Mouse (Mus musculus) limb, embryonic 12.5 days (tissue): ENCODE results near the gene Ppp1r12b. TPM values are rescaled to one million over a fixed set of nuclear protein-coding genes. Genes with fewer than 3 reads are reported as not detected.

Experiments used
- ATAC-seq: fragments of 200-750 bp; cut with Nextera tagmentation; 2 replicates; pipeline ENCODE4 v1.8.0; 2017; ENCODE audit warnings: low read depth, moderate TSS enrichment; ENCODE audit not compliant: insufficient number of reproducible peaks, insufficient read depth, low FRiP score, low TSS enrichment
- H3K27ac ChIP-seq: fragments of 300-500 bp; sonication (generic); 2 replicates; pipeline ENCODE4 v1.5.1; 2016; ENCODE audit warnings: mild to moderate bottlenecking, moderate library complexity
- H3K27me3 ChIP-seq: fragments of 300-500 bp; sonication (generic); 2 replicates; pipeline ENCODE4 v1.6.1; 2016; ENCODE audit warnings: mild to moderate bottlenecking, moderate library complexity
- H3K36me3 ChIP-seq: fragments of 300-500 bp; sonication (generic); 2 replicates; pipeline ENCODE4 v1.6.1; 2016; ENCODE audit warnings: mild to moderate bottlenecking, moderate library complexity
- H3K4me1 ChIP-seq: fragments of 300-500 bp; sonication (generic); replicated peaks from 2 replicates; pipeline ENCODE4 v1.6.1; 2016
- H3K4me2 ChIP-seq: fragments of 300-500 bp; sonication (generic); 2 replicates; pipeline ENCODE4 v1.6.1; 2016; ENCODE audit warnings: mild to moderate bottlenecking, moderate library complexity
- H3K4me3 ChIP-seq: fragments of 300-500 bp; sonication (generic); replicated peaks from 2 replicates; pipeline ENCODE4 v1.5.1; 2016; ENCODE audit warnings: mild to moderate bottlenecking
- H3K9ac ChIP-seq: fragments of 300-500 bp; sonication (generic); replicated peaks from 2 replicates; pipeline ENCODE4 v1.6.1; 2016; ENCODE audit warnings: mild to moderate bottlenecking, moderate library complexity
- H3K9me3 ChIP-seq: fragments of 300-500 bp; sonication (generic); 2 replicates; pipeline ENCODE4 v1.6.1; 2016; ENCODE audit warnings: mild to moderate bottlenecking, moderate library complexity
- WGBS: fragments of 180-500 bp; shearing (Covaris S2); methylation state at CpG from one replicate; pipeline ENCODE4 v1.1.7; 2016; 5-methylcytosine and 5-hydroxymethylcytosine counted together
- polyA plus RNA-seq: library from polyadenylated mRNA; unstranded; fragments of >200 nt; fragmentation: Nextera tagmentation; extraction: Ambion mirVana; gene quantifications from 2 replicates; pipeline ENCODE4 v1.2.1, GENCODE M21; 2016

Gene Ppp1r12b
- polyA plus RNA-seq, 1 experiment from 2014 or later, result 7.7 TPM

DNA sequence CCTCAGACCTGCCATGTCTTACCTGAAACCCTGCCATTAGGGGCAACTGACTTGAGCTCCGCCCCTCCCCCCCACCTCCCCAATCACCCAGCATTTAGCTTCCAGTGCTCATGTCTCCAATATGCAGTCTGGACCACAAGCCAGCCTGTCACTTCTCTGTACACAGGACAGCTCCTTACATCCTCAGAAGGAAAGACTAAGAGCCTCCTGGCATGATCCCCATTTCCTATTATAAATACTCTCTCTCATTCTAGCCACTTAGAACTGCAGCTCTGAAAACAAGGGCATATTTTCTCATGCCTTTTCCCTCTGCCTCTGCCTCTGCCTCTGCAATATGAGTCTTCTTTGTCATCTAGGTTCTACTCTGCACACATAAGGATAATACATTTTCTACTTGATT is 159.7 kb downstream of the Ppp1r12b start:
- ATAC-seq, result no peak
- H3K4me1 ChIP-seq, result peaks cover under 1% of the 10 kb centered on the region

DNA sequence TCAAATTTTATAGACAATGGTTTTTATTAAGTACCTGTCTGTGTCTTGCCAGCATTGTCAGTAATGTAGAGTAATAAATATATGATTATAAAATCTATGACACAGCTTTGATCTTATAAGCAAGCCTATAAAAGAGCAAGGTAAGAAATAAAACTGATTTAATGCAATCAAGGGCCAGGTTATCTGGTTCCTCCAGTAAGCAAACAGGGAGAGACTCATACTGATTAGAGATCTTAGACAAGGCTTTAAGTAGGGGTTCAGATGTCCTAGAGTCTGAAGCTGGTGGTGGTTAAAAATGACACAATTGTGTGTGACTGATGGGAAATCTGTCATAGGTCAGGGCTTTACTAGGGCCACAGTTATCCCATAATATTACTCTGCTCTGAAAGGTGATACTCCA is 164.3 kb downstream of the Ppp1r12b start:
- Histone ChIP-seq H3K4me1 (peaks cover 15% of the 10 kb centered on the region), H3K27me3 (no peaks in the 10 kb centered on the region), H3K4me3 (no peak overlapping the region), H3K4me2 (no peak overlapping the region), H3K36me3 (no peaks in the 10 kb centered on the region), H3K9ac (no peak overlapping the region), H3K27ac (no peak overlapping the region), H3K9me3 (no peaks in the 10 kb centered on the region)
- no peak for ATAC-seq

More for the DNA sequence above, 159.7 kb downstream of the Ppp1r12b start:
- no peaks in the 10 kb centered on the region for H3K9me3 ChIP-seq
- H3K4me3 ChIP-seq, result no peak overlapping the region
- H3K27me3 ChIP-seq, result no peaks in the 10 kb centered on the region
- 94% methylated on average over 1 of the region's 1 CpGs for WGBS
- H3K36me3 ChIP-seq, result peaks cover 12% of the 10 kb centered on the region
- no peak overlapping the region for H3K4me2 ChIP-seq
- H3K9ac ChIP-seq, result no peak overlapping the region
- no peak overlapping the region for H3K27ac ChIP-seq

DNA sequence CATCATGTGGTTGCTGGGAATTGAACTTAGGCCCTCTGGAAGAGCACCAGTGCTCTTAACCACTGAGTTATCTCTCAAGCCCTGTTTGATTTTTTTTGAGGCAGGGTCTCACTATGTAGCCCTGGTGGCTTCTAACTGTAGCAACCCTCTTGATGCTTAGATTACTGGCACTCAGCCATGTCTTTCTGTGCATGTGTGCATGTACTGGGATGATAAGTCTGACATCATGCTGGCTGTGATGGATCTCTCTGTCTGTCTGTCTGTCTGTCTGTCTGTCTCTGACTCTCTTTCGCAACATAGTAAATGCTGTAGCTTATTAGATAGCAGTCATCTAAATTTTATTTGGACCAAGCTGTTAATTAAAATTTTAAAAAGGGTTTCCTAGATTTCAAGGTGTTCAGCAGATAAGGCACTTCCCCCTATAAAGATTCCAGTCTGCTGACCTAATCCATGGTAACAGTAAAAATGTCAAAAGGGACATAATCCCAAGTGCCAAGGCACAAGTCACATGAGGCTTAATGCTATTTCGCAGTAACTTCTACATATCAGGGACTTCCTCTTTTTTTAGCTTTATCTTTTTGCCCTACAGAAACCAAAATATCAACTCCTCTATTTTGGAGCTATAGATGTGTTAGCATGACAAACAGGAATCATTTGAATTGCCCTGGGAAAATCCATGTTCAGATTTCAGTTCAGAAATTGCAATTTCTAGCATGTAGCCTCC is 164.9 kb downstream of the Ppp1r12b start:
- WGBS, result 85% methylated on average over 2 of the region's 2 CpGs
- Histone ChIP-seq H3K9me3 (no peaks in the 10 kb centered on the region), H3K4me3 (no peak overlapping the region)

DNA sequence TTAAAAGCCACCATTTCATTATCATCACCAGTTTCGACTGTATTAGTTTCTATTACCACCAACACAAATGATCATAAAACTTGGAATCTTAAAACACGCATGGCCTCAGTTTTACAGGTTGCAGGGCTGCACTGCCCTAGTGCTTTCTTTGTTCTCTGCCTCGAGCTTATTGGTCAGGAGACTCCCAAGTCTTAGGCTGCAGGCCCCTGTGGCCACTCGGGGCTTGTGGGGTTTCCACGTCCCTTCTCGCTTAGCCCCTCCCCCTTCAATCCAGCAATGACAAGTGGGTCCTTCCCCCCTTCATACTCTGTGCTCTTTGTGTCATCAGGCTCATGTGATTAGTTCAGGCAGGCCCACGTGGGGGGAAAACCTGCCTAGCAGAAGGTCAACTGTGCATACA is 167.6 kb downstream of the Ppp1r12b start:
- ATAC-seq, result peak; percentile 47; the same call in 1 of the 2 replicates
- Histone ChIP-seq H3K9ac (no peak overlapping the region), H3K27me3 (no peaks in the 10 kb centered on the region), H3K4me1 (peaks cover 20% of the 10 kb centered on the region), H3K36me3 (no peaks in the 10 kb centered on the region), H3K27ac (peak overlapping the region; percentile 66; the same call in 1 of the 2 replicates), H3K4me3 (no peak overlapping the region), H3K4me2 (no peak overlapping the region), H3K9me3 (no peaks in the 10 kb centered on the region)
- 35% methylated on average over 7 of the region's 7 CpGs for WGBS

More for the DNA sequence above, 164.9 kb downstream of the Ppp1r12b start:
- Histone ChIP-seq H3K9ac (no peak overlapping the region), H3K27me3 (no peaks in the 10 kb centered on the region), H3K4me1 (peaks cover 15% of the 10 kb centered on the region), H3K36me3 (no peaks in the 10 kb centered on the region), H3K4me2 (no peak overlapping the region), H3K27ac (no peak overlapping the region)
- no peak for ATAC-seq

DNA sequence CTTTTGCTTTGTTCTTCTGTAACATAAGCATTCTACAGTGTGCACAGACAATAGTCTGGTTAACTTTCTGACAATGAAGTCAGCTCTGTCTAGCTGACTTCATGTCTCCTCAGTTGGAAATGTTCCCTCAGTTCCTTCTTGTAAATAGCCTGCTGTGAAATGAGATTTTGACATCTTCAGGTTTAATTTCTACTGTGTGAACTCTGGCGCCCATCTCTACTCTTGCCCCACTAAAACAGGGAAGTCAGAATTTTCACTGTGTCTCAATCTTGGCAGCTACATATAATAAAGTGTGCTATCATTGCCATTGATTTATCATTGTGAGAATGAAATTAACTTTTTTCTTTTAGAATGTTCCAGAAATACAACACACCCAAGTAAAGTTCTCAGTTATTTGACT is 170.8 kb downstream of the Ppp1r12b start:
- H3K9me3 ChIP-seq, result no peaks in the 10 kb centered on the region
- H3K36me3 ChIP-seq, result no peaks in the 10 kb centered on the region
- H3K4me1 ChIP-seq, result peaks cover 18% of the 10 kb centered on the region
- H3K9ac ChIP-seq, result no peak overlapping the region
- 91% methylated on average over 1 of the region's 1 CpGs for WGBS
- no peak overlapping the region for H3K27ac ChIP-seq
- H3K27me3 ChIP-seq, result no peaks in the 10 kb centered on the region
- H3K4me3 ChIP-seq, result no peak overlapping the region
- no peak for ATAC-seq
- no peak overlapping the region for H3K4me2 ChIP-seq

DNA sequence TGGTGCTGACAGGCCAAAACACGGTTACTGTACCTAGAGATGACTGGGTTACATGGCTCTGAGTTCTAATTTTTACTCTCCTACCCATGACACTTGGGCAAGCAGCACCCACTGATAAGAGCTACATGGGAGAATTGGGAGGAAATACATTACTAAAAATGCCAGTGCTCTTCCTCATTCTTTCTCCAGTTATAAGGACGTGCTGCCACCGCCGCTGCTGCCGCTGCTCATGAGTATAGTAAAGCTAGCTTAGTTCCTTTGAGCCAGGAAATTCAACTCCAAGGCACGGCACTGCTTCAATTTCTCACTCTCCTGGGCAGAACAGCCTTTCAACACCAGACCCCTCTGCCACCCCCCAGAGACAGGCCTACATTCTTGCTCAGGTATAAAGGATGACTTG is 171.3 kb downstream of the Ppp1r12b start:
- Histone ChIP-seq H3K4me2 (no peak overlapping the region), H3K27ac (no peak overlapping the region), H3K9me3 (no peaks in the 10 kb centered on the region), H3K4me3 (no peak overlapping the region), H3K27me3 (no peaks in the 10 kb centered on the region), H3K36me3 (no peaks in the 10 kb centered on the region), H3K9ac (no peak overlapping the region), H3K4me1 (peaks cover 18% of the 10 kb centered on the region)
- ATAC-seq, result no peak
- WGBS, result 66% methylated on average over 6 of the region's 6 CpGs

DNA sequence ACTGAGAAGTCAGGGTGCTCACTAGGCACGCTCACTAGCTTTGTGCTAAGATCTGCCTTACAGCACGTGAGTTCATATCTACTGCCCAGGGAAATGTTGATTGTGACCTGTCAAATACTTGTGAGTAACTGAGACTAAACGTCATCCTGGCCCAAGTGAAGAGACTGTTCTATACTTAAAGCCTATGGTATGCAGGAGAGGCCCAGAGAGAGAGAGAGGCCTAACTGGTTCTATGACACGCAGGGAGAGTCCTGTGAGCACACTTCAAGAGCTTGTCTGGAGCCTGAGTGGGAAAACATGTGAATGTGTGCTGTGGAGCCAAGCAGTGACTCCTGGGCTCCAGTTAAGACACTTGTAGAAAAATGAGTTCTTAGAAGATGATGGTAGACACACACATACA is 171.8 kb downstream of the Ppp1r12b start:
- Histone ChIP-seq H3K36me3 (no peaks in the 10 kb centered on the region), H3K27ac (no peak overlapping the region), H3K9me3 (no peaks in the 10 kb centered on the region), H3K9ac (no peak overlapping the region), H3K4me2 (no peak overlapping the region), H3K4me3 (no peak overlapping the region), H3K4me1 (peaks cover 18% of the 10 kb centered on the region), H3K27me3 (no peaks in the 10 kb centered on the region)
- ATAC-seq, result no peak
- 80% methylated on average over 4 of the region's 4 CpGs for WGBS

DNA sequence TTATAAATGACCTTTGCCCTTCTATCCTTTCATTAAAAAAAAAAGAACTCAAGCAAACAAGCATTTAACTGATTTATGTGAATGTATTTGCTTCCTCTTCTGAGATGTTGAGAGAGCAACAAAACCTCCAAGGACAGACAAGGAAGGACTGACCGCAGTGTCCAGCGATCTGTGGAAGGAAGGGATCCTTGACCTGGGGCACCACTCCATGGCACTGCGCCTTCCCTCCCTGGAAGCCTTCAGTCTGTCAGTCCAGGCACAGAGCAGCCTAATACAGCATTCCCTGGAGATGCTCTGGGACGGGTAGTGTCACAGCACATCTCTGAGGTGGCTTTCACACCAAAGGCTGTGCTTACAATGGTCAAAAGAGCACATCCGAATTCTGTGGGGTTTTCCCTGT is 172.9 kb downstream of the Ppp1r12b start:
- 90% methylated on average over 5 of the region's 5 CpGs for WGBS
- H3K27me3 ChIP-seq, result no peaks in the 10 kb centered on the region
- no peak overlapping the region for H3K4me3 ChIP-seq
- H3K4me1 ChIP-seq, result peaks cover 14% of the 10 kb centered on the region
- ATAC-seq, result no peak
- no peak overlapping the region for H3K4me2 ChIP-seq
- no peak overlapping the region for H3K27ac ChIP-seq
- H3K9ac ChIP-seq, result no peak overlapping the region
- no peaks in the 10 kb centered on the region for H3K36me3 ChIP-seq
- no peaks in the 10 kb centered on the region for H3K9me3 ChIP-seq

DNA sequence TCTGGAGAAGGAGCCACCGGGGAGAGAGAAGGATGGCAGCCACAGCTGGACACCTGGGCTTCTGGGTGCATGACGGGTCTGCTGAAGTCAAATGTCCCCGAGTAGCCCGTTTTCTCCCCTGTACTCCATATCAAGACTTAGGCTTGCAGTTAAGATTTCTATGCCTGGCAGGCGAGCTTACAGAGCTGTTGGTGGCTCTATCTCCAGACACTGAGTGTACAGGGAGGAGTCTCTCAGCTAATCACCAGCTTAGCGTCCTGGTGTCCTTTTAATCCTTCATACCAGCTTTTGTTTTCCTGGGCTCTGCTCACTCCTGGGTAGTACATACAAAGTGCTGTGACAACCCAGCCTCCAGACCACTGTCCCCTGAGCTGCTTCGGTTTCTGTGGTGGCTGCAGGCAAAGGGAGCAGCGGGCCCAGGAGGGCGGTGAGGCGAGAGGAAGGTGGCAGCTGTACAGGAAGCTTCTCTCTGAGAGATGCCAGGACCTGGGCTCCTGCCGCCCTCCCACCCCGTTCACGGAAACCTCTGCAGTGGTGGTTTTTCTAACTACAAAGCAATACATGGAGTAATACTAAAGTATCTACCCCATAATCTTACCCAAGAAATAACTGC is 177.7 kb downstream of the Ppp1r12b start:
- H3K27me3 ChIP-seq, result no peaks in the 10 kb centered on the region
- H3K36me3 ChIP-seq, result 0 out of 2 replicates have a peak, but pooled peaks cover 7% of the 10 kb centered on the region
- 58% methylated on average over 13 of the region's 13 CpGs for WGBS
- ATAC-seq, result no peak
- no peak overlapping the region for H3K4me2 ChIP-seq
- H3K9ac ChIP-seq, result no peak overlapping the region
- no peak overlapping the region for H3K4me3 ChIP-seq
- H3K4me1 ChIP-seq, result peaks cover 31% of the 10 kb centered on the region
- H3K9me3 ChIP-seq, result no peaks in the 10 kb centered on the region
- H3K27ac ChIP-seq, result no peak overlapping the region

DNA sequence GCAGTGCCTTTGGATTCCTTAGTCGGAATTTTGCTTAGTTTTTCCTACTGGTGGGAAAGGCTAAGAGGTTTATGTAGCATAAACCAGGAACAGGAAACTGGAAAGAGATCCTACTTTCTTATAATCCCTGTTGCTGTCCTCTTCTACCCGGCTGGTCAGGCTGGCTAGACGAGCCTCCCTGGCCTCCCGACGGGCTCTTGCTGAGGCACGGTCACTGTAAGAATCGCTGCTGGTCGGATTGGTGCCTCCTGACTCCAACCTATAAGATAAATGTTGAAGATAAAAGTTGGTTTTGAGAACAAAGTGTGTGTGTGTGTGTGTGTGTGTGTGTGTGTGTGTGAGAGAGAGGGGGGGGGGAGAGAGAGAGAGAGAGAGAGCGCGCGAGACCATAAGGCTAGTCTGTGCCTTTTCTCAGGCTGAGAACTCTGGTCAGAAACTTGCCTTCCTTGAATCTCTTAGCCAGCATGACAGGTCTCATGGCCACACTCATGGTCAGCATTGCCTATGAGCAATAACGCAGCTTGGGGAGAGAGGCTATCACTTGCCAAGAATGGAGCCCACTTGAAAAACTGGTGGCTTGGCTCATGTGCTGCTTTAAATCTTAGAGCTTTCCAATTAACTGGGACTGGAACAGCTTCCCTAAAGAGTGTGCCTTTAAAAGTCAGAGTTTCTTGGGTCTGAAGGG is 178.4 kb downstream of the Ppp1r12b start:
- 79% methylated on average over 12 of the region's 12 CpGs for WGBS
- H3K36me3 ChIP-seq, result peaks cover 11% of the 10 kb centered on the region
- no peak overlapping the region for H3K4me2 ChIP-seq
- peaks cover 31% of the 10 kb centered on the region for H3K4me1 ChIP-seq
- H3K27me3 ChIP-seq, result no peaks in the 10 kb centered on the region
- H3K9ac ChIP-seq, result no peak overlapping the region
- H3K9me3 ChIP-seq, result no peaks in the 10 kb centered on the region
- no peak overlapping the region for H3K27ac ChIP-seq
- no peak for ATAC-seq
- H3K4me3 ChIP-seq, result no peak overlapping the region

DNA sequence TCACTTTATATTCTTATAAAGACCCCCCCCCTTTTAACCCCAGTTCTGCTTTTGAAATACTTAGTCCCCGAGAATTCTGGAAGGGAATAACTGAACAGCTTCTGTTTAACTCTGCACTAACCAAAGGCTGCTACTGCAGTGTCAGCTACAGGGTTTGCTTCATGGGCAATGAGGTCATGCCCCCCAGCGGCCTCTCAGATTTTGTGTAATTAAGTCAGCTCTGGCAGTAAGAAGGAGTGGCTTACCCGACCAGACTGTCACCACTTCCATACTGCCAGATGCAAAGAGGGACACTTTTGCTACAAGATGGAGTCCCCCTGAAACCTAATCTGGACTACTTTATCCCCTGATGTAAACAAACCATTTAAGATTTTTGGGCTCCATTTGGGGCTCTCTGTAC is 180.1 kb downstream of the Ppp1r12b start:
- Histone ChIP-seq H3K27ac (0 out of 2 replicates have a peak overlapping the region, but pooled peaks have one; percentile 80), H3K4me2 (no peak overlapping the region), H3K36me3 (peaks cover 19% of the 10 kb centered on the region), H3K9me3 (no peaks in the 10 kb centered on the region), H3K27me3 (no peaks in the 10 kb centered on the region), H3K4me3 (no peak overlapping the region), H3K4me1 (peaks cover 37% of the 10 kb centered on the region), H3K9ac (no peak overlapping the region)
- WGBS, result 16% methylated on average over 3 of the region's 3 CpGs
- ATAC-seq, result no peak
